Mouse (Mus musculus) neutrophil, adult 59 days (primary cell): ENCODE results near the gene Spem2. TPM values are rescaled to one million over a fixed set of nuclear protein-coding genes. Genes with fewer than 3 reads are reported as not detected.

Source experiments
- total RNA-seq, 2 experiments: library from RNA; stranded (reverse); gene quantifications; 1 replicate in 1 of 2; 2 replicates in 1 of 2; pipeline ENCODE4 v1.2.4; 2023

The Spem2 gene
- total RNA-seq: not detected

GRCm38 (mm10) chr11:69818365-69818764, at the start of gene Spem2:
TSS of gene Spem2 (minus strand) at chr11:69818465.

GRCm38 (mm10) chr11:69858113-69858998, 40.1 kb upstream of the Spem2 start, which contains the start of gene Tnk1:
TSS of gene Tnk1 (minus strand) at chr11:69858730.

GRCm38 (mm10) chr11:69846198-69846680, 28.0 kb upstream of the Spem2 start, which contains the start of gene Plscr3:
TSS of gene Plscr3 (plus strand) at chr11:69846376.

GRCm38 (mm10) chr11:69837952-69838713, 19.9 kb upstream of the Spem2 start, which contains the start of gene Tmem256:
TSS of gene Tmem256 (plus strand) at chr11:69838514.

GRCm38 (mm10) chr11:69837604-69837951, 19.3 kb upstream of the Spem2 start, which contains the start of gene Nlgn2:
TSS of gene Nlgn2 (minus strand) at chr11:69837784.

GRCm38 (mm10) chr11:69822080-69822479, 3.8 kb upstream of the Spem2 start, which contains the start of gene Spem1:
TSS of gene Spem1 (minus strand) at chr11:69822180.

GRCm38 (mm10) chr11:69815155-69815554, 3.1 kb downstream of the Spem2 start, which contains the start of gene Gm39566:
TSS of gene Gm39566 (minus strand) at chr11:69815298.

GRCm38 (mm10) chr11:69804972-69805909, 13.0 kb downstream of the Spem2 start, which contains the start of gene Tmem102:
TSS of gene Tmem102 (minus strand) at chr11:69805624.

GRCm38 (mm10) chr11:69801379-69801977, 16.8 kb downstream of the Spem2 start, which contains the start of gene Fgf11:
TSS of gene Fgf11 (minus strand) at chr11:69801857.

GRCm38 (mm10) chr11:69795168-69795982, 22.9 kb downstream of the Spem2 start, which contains the start of gene Chrnb1:
TSS of gene Chrnb1 (minus strand) at chr11:69795943.

Other genes with a start within 250 kb of the Spem2 start
- gene Wrap53, start 238.2 kb downstream of the Spem2 start, total RNA-seq: 10 to 100 TPM in 1 of 2 experiments, 1 to 10 TPM in 1; 9.1 to 11.8 TPM
- gene Trp53, start 238.1 kb downstream of the Spem2 start, total RNA-seq: 10 to 100 TPM; 52.9 to 58.1 TPM
- 1 to 10 TPM in 1 of 2 experiments, under 1 TPM in 1; 0.90 to 4.0 TPM for gene Atp1b2, start 212.5 kb downstream of the Spem2 start, total RNA-seq
- gene Shbg, start 200.6 kb downstream of the Spem2 start, total RNA-seq: not detected
- gene Sat2, start 196.4 kb downstream of the Spem2 start, total RNA-seq: not detected
- gene Fxr2, start 185.5 kb downstream of the Spem2 start, total RNA-seq: 10 to 100 TPM; 39.1 to 51.4 TPM
- under 1 TPM in 1 of 2 experiments, not detected in 1; 0.62 TPM for gene Sox15, start 163.2 kb downstream of the Spem2 start, total RNA-seq
- gene Mpdu1, start 155.8 kb downstream of the Spem2 start, total RNA-seq: 10 to 100 TPM; 54.1 to 58.1 TPM
- 100 to 1,000 TPM; 111 to 170 TPM for gene Cd68, start 152.3 kb downstream of the Spem2 start, total RNA-seq
- gene Eif4a1, start 146.0 kb downstream of the Spem2 start, total RNA-seq: 100 to 1,000 TPM; 570 to 577 TPM
- 10 to 100 TPM; 66.6 to 83.8 TPM for gene Senp3, start 136.4 kb downstream of the Spem2 start, total RNA-seq
- 10 to 100 TPM; 12.1 to 17.1 TPM for gene Tnfsf13, start 132.7 kb downstream of the Spem2 start, total RNA-seq
- 10 to 100 TPM in 1 of 2 experiments, 1 to 10 TPM in 1; 6.9 to 12.4 TPM for gene Tnfsf12, start 122.6 kb downstream of the Spem2 start, total RNA-seq
- 1 to 10 TPM; 4.5 to 7.2 TPM for gene Tnfsfm13, start 122.4 kb downstream of the Spem2 start, total RNA-seq
- gene Polr2a, start 59.8 kb downstream of the Spem2 start, total RNA-seq: 10 to 100 TPM; 81.5 to 86.5 TPM
- gene Slc35g3, start 56.5 kb downstream of the Spem2 start, total RNA-seq: not detected
- 1 to 10 TPM; 2.8 to 2.9 TPM for gene Zbtb4, start 52.6 kb downstream of the Spem2 start, total RNA-seq
- 1 to 10 TPM in 1 of 2 experiments, under 1 TPM in 1; 0.86 to 1.8 TPM for gene Chrnb1, start 22.5 kb downstream of the Spem2 start, total RNA-seq
- gene Fgf11, start 16.6 kb downstream of the Spem2 start, total RNA-seq: under 1 TPM in 1 of 2 experiments, not detected in 1; 0.11 TPM
- not detected for gene Tmem102, start 12.8 kb downstream of the Spem2 start, total RNA-seq
- gene Gm39566, start 3.2 kb downstream of the Spem2 start, total RNA-seq: not detected
- gene Spem1, start 3.7 kb upstream of the Spem2 start, total RNA-seq: not detected
- 1 to 10 TPM; 1.5 to 1.8 TPM for gene Nlgn2, start 19.3 kb upstream of the Spem2 start, total RNA-seq
- 100 to 1,000 TPM in 1 of 2 experiments, 10 to 100 TPM in 1; 99.9 to 101 TPM for gene Tmem256, start 20.0 kb upstream of the Spem2 start, total RNA-seq
- gene Plscr3, start 27.9 kb upstream of the Spem2 start, total RNA-seq: 10 to 100 TPM; 34.4 to 38.0 TPM
- gene Tnk1, start 40.3 kb upstream of the Spem2 start, total RNA-seq: not detected
- not detected for gene Tmem95, start 59.6 kb upstream of the Spem2 start, total RNA-seq
- gene Kctd11, start 62.9 kb upstream of the Spem2 start, total RNA-seq: 1 to 10 TPM; 8.4 to 8.8 TPM
- 100 to 1,000 TPM; 261 to 285 TPM for gene Acap1, start 77.1 kb upstream of the Spem2 start, total RNA-seq
- gene 2810408A11Rik, start 82.5 kb upstream of the Spem2 start, total RNA-seq: 1 to 10 TPM in 1 of 2 experiments, under 1 TPM in 1; 0.95 to 1.9 TPM
- 10 to 100 TPM; 17.9 to 18.5 TPM for gene Neurl4, start 82.6 kb upstream of the Spem2 start, total RNA-seq
- 10 to 100 TPM; 75.4 to 79.7 TPM for gene Gps2, start 95.4 kb upstream of the Spem2 start, total RNA-seq
- gene Eif5a, start 103.5 kb upstream of the Spem2 start, total RNA-seq: 100 to 1,000 TPM; 498 to 503 TPM
- gene Ybx2, start 117.3 kb upstream of the Spem2 start, total RNA-seq: not detected
- gene Slc2a4, start 129.7 kb upstream of the Spem2 start, total RNA-seq: under 1 TPM; 0.55 to 0.60 TPM
- not detected for gene Cldn7, start 146.3 kb upstream of the Spem2 start, total RNA-seq
- 10 to 100 TPM; 65.2 to 68.4 TPM for gene Ctdnep1, start 162.7 kb upstream of the Spem2 start, total RNA-seq
- gene Elp5, start 164.1 kb upstream of the Spem2 start, total RNA-seq: 10 to 100 TPM; 25.3 to 27.8 TPM
- 100 to 1,000 TPM; 537 TPM for gene Gabarap, start 172.7 kb upstream of the Spem2 start, total RNA-seq
- 10 to 100 TPM; 43.3 to 47.1 TPM for gene Phf23, start 177.3 kb upstream of the Spem2 start, total RNA-seq
- gene Dvl2, start 182.1 kb upstream of the Spem2 start, total RNA-seq: 10 to 100 TPM; 17.5 to 21.4 TPM
- 10 to 100 TPM; 34.6 to 40.2 TPM for gene Acadvl, start 196.9 kb upstream of the Spem2 start, total RNA-seq
- gene Dlg4, start 198.5 kb upstream of the Spem2 start, total RNA-seq: 1 to 10 TPM; 5.7 to 6.7 TPM
- not detected for gene Asgr1, start 235.6 kb upstream of the Spem2 start, total RNA-seq